Mouse (Mus musculus) lung, adult 2 months (tissue): ENCODE results near the gene Stab2. TPM values are rescaled to one million over a fixed set of nuclear protein-coding genes. Genes with fewer than 3 reads are reported as not detected.
A peak's percentile ranks its signal among the peaks of the same experiment; 100 is the strongest.

Experiments used
- DNase-seq: peaks from one replicate; pipeline ENCODE4 v3.0.0; 2022
- H3K4me1 ChIP-seq: fragments of 200-500 bp; 2 replicates; pipeline ENCODE4 v1.6.1; 2011; ENCODE audit warnings: low read length; ENCODE audit not compliant: control insufficient read depth, insufficient read depth
- H3K4me3 ChIP-seq: fragments of 200-500 bp; replicated peaks from 2 replicates; pipeline ENCODE3; 2011; ENCODE audit warnings: low read depth, mild to moderate bottlenecking, control low read depth, low read length; ENCODE audit errors: extremely low read depth
- CTCF ChIP-seq: fragments of 200-500 bp; IDR thresholded peaks from 2 replicates; pipeline ENCODE4 v1.5.1; 2011; ENCODE audit warnings: mild to moderate bottlenecking, low read length, control low read depth; ENCODE audit not compliant: insufficient read depth
- POLR2A ChIP-seq: fragments of 200-500 bp; IDR thresholded peaks from 2 replicates; pipeline ENCODE4 v1.6.1; 2011; ENCODE audit warnings: low read depth, mild to moderate bottlenecking, control low read depth, low read length, borderline replicate concordance; ENCODE audit errors: extremely low read depth
- WGBS: fragments of 180-500 bp; shearing (Covaris S2); methylation state at CpG from one replicate; pipeline ENCODE4 v1.1.7; 2018; 5-methylcytosine and 5-hydroxymethylcytosine counted together
- polyA plus RNA-seq: library from polyadenylated mRNA; depleted of rRNA; stranded (reverse); fragments of >200 nt; gene quantifications from 2 replicates; pipeline ENCODE4 v1.2.3, GENCODE M21; 2012

Gene Stab2
- polyA plus RNA-seq, 1 experiment: 0.88 TPM

DNA sequence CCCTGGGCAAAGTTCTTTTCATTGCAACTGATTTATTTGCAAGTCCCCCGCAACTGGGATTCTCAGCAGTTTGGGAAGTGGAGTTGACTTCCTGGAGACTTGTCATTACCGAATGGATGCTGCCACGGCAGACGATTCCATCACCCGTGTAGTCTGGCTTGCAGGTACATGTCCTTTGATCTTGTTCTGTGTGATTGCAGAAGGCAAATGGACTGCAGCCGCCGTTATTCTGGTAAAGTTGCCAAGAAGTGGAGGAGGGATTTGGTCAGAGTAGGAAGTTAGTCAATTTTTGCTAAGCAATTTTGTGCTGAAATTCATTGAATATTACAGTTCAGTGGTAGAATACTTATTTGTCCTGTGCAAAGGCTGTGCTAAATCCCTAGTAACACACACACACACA is 129.1 kb downstream of the Stab2 start:
- no peaks in the 10 kb centered on the region for H3K4me1 ChIP-seq
- TF ChIP-seq POLR2A: no peak
- TF ChIP-seq CTCF: no peak
- 69% methylated on average over 7 of the region's 7 CpGs for WGBS
- no peak overlapping the region for H3K4me3 ChIP-seq
- no peak for DNase-seq

- TF ChIP-seq CTCF (no peak), POLR2A (no peak)
- Histone ChIP-seq H3K4me3 (no peak overlapping the region), H3K4me1 (no peaks in the 10 kb centered on the region)
- DNase-seq: no peak
- WGBS: 62% methylated on average over 5 of the region's 5 CpGs
Observed at GRCm38 (mm10) chr10:86872591-86872990, 135.2 kb downstream of the Stab2 start.

GRCm38 (mm10) chr10:86872121-86872520 is 135.7 kb downstream of the Stab2 start:
- Histone ChIP-seq H3K4me3 (no peak overlapping the region), H3K4me1 (no peaks in the 10 kb centered on the region)
- no peak for DNase-seq
- TF ChIP-seq POLR2A (no peak), CTCF (no peak)
- 48% methylated on average over 7 of the region's 7 CpGs for WGBS

DNA sequence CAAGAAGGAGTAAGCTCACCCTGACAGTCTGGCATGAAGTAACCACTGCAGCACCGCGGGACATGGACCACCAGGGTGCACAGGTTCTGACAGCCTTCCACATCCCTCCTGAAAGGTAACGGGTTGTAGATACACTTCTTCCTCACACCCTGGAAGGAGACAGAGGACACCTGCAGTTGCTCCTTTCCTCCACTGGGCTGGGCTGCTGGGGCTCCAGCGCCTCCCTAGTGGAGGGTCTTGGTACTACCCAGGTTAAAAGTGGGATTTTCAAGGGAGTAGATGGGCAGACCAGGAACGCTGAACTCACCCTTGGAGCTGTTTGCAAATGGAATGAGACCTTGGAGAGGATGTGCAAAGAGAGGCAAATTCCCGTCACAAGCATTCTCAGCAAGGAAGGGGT is 144.4 kb downstream of the Stab2 start:
- no peaks in the 10 kb centered on the region for H3K4me1 ChIP-seq
- no peak for DNase-seq
- WGBS: 92% methylated on average over 6 of the region's 6 CpGs
- no peak overlapping the region for H3K4me3 ChIP-seq
- TF ChIP-seq POLR2A (no peak), CTCF (peak; percentile 30)

DNA sequence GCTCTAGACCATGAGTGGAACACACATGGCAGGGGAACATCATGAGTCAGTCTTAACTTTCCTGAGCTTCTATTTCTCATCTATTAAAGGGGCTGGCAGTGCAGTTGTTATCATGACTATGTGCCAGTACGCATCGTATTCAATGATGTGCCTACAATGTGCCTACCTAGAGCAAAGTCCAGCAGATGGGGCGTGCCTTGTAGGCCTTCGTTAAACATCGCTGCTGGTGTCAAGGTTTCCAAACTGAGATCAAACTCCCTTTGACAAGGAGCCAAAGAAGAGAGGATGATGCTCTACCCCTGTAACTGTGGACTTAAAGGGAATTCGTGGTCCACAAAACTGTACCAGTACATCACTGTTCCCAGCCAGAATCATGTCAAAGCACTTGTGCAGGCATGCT is 145.3 kb downstream of the Stab2 start:
- H3K4me1 ChIP-seq: no peaks in the 10 kb centered on the region
- no peak overlapping the region for H3K4me3 ChIP-seq
- no peak for DNase-seq
- no peak for TF ChIP-seq POLR2A
- no peak for TF ChIP-seq CTCF
- 92% methylated on average over 6 of the region's 6 CpGs for WGBS

GRCm38 (mm10) chr10:86860396-86860795 is 147.4 kb downstream of the Stab2 start:
- WGBS: 79% methylated on average over 4 of the region's 4 CpGs

GRCm38 (mm10) chr10:86853433-86853832 is 154.4 kb downstream of the Stab2 start:
- DNase-seq: no peak
- Histone ChIP-seq H3K4me1 (no peaks in the 10 kb centered on the region), H3K4me3 (no peak overlapping the region)
- WGBS: 87% methylated on average over 3 of the region's 3 CpGs
- TF ChIP-seq POLR2A (no peak), CTCF (no peak)

More at GRCm38 (mm10) chr10:86860396-86860795, 147.4 kb downstream of the Stab2 start:
- Histone ChIP-seq H3K4me1 (no peaks in the 10 kb centered on the region), H3K4me3 (no peak overlapping the region)
- TF ChIP-seq CTCF (no peak), POLR2A (no peak)
- DNase-seq: no peak

- Histone ChIP-seq H3K4me1 (no peaks in the 10 kb centered on the region), H3K4me3 (no peak overlapping the region)
- 84% methylated on average over 6 of the region's 6 CpGs for WGBS
- DNase-seq: no peak
- no peak for TF ChIP-seq CTCF
- no peak for TF ChIP-seq POLR2A
Observed at GRCm38 (mm10) chr10:86852160-86852559, 155.7 kb downstream of the Stab2 start.

- 63% methylated on average over 4 of the region's 4 CpGs for WGBS
- Histone ChIP-seq H3K4me1 (no peaks in the 10 kb centered on the region), H3K4me3 (no peak overlapping the region)
- TF ChIP-seq CTCF: no peak
- no peak for TF ChIP-seq POLR2A
- DNase-seq: no peak
Observed at GRCm38 (mm10) chr10:86849508-86849907, 158.3 kb downstream of the Stab2 start.

DNA sequence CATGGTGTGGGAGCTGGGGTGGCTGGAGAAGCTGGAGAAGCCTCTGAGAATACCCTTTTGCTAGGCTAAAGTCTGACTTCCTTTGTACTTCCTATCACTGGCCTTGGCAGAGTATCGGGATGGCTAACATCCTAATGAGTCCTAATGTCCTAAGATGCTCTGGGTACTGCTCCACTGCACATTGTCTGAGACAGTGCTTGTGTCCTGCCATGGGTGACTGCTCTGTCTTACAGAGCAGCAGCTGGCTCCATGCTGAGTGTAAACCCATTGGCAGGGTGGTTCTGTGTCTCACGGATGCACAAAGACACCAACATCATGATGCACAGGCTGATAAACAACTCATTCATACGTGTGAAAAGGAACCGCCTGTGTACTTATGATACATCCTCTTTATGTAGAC is 158.7 kb downstream of the Stab2 start:
- H3K4me1 ChIP-seq: no peaks in the 10 kb centered on the region
- DNase-seq: no peak
- TF ChIP-seq CTCF (no peak), POLR2A (no peak)
- H3K4me3 ChIP-seq: no peak overlapping the region
- 64% methylated on average over 4 of the region's 4 CpGs for WGBS
